Mouse (Mus musculus) 416B (cell line): ENCODE data around the gene Rnd1.
A peak's percentile ranks its signal among the peaks of the same experiment; 100 is the strongest.

Experiments
- DNase-seq: peaks from one replicate; pipeline ENCODE4 v3.0.0; 2011; ENCODE audit warnings: low read depth

Rnd1 gene

DNA sequence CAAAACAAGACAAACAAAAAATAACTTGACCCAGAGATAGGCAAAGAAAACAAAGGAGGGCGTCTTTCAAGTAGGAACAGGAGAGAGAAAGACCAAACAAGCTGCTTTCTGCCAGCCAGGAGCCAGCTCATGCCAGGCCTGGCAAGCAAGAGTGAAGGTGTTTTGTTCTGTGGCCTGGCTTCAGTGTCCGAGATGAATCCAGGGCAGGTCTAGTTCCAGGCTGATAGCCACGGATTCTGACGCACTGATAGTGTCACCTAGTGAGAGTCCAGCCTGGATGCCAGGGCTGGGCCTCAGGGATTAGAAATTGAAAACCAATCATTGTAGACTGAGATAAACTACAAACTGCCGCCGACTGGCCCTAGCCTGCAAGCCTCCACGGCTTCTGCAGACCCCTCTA lies 716 bp upstream of the Rnd1 start:
- no peak for DNase-seq

- DNase-seq = no peak
Measured at GRCm38 (mm10) chr15:98676471-98676870, 790 bp downstream of the Rnd1 start.

GRCm38 (mm10) chr15:98675634-98676250 lies 1.5 kb downstream of the Rnd1 start:
- DNase-seq = no peak

- DNase-seq = no peak
Measured at GRCm38 (mm10) chr15:98674994-98675545, 2.2 kb downstream of the Rnd1 start.

DNA sequence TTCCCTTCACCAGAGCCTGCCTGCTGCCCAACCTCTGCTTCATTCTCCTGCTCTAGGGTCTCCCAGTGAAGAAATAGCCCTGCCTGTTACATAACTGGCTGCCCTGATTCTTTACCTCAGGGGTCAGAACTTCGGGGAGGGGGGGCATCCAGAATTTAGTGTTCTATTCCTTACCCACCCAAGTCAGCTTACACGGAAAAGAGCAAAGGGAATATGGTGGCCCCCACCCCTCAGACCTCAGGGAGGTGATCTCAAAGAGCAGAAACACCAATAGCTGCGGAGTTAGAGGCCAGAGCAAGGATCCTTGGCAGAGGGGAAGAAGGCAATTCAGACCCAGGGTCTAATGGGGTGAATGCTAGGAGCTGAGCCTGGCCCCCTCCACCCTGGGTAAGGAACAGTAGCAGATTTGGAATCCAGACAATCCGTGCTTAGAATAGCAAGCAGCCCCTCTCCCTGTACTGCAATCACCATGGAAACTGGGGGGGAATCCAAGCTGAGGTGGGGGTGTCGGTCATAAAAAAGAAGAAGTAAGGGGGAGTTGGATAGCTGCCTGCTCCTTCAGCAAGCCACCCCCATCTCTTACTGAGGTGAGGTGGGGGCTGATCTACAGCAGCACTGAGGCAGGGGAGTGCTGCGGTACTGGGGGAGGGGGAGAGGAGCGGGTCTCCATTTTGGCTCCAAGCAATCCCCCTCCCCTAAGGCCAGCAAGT lies 2.8 kb downstream of the Rnd1 start:
- DNase-seq = no peak

- DNase-seq = no peak
Measured at GRCm38 (mm10) chr15:98673732-98674131, 3.5 kb downstream of the Rnd1 start.

GRCm38 (mm10) chr15:98672592-98672991 lies 4.7 kb downstream of the Rnd1 start:
- DNase-seq = peak; percentile 90

- DNase-seq = peak; percentile 86
Measured at GRCm38 (mm10) chr15:98664042-98664907, 13.0 kb downstream of the Rnd1 start.

- DNase-seq = peak; percentile 97
Measured at GRCm38 (mm10) chr15:98662567-98663545, 14.4 kb downstream of the Rnd1 start, which contains the start of gene Ddx23. TSS of gene Ddx23 (minus strand) at chr15:98662894.

- peak; percentile 85 for DNase-seq
Measured at GRCm38 (mm10) chr15:98662198-98662566, 15.1 kb downstream of the Rnd1 start.

DNA sequence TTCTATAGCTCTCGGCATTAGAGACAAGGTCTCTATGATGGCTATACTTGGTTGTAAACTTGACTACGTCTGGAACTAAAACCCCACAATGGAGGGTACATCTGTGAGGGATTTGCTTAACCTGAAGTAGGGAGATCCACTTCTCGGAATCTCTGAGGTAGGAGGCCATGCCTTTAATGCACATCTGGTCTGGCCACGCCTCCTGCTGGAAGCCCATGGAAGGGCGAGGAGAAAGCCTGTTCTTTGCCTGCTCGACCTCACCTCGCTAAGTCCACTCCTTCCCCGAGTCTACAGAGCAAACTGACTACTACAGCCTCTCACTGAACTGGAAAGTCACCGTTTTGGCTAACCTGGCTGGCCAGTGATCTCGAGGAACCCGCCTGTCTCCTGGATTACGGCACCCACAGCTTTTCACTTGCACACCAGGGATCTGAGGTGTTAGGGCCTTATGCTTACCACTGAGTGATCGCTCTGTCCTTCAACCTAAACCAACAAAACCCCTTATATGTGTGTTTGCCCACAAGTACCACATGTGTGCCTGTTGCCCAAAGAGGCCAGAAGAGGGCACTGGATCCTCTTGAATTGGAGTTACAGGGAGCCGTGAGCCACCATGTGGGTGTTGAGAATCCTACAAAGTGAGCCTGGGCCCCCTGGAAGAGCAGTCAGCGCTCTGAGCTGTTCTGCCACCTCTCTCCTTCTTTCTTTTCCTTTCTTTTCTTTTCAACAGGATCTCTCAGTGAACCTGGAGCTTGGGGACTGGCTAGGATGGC lies 20.1 kb downstream of the Rnd1 start:
- peak; percentile 28 for DNase-seq

- DNase-seq = no peak
Measured at GRCm38 (mm10) chr15:98652174-98652573, 25.1 kb downstream of the Rnd1 start.

DNA sequence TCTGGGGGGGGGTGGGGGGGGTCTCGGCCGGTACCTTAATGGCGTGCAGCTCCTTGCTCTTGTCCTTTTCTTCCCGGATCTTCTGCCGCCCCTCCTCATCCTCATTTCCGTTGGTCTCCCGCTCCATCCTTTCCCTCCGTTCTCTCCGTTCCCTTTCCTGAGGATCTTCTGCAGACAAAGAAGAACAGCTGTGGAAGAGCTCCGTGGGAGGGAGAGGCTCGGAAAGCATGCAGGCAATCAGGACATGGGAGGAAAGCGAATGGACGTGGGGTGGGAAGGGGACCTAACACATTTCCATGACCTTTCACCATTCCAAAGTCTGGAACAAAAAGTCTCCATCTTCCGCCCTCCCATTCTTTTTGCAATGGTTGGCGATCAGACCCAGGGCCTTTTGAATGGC lies 25.8 kb downstream of the Rnd1 start:
- no peak for DNase-seq

DNA sequence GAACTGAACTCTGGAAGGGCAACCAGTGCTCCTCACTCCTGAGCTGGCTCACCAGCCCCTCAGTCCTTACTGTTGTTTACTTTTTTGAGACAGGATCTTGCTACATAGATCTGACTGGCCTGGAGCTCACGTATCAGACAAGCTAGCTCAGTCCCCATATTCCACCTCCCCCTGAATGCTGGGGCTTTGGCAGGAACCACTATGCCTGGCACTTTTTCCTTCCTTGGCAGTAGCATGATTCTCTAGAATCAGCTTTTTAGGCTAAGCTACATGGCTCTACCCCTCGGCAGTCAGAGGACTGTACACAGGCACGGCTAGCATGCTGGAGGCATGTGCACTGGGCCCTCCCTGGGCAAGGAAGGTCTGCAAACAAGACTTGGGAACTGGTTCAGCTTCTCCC lies 29.2 kb downstream of the Rnd1 start:
- no peak for DNase-seq

GRCm38 (mm10) chr15:98647308-98647707 lies 30.0 kb downstream of the Rnd1 start:
- no peak for DNase-seq

DNA sequence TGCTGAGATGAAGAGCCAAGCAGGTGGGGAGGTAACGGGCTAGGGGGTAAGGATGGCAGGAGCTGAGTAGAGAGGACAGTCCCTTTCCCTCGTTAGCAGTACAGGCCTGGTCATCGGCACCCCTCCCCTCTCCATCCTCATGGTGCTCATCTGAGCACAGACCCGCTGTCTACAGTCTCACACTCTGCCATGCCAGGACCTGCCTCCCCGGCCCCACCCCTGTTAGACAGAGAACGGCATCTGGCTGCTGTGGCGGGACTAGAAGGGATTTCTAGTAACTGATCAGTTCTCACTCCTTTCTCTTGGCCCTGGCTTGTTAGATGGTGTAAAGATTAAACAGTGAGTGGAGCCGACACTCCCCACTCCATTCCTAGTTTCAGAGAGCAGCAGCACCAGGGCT lies 30.5 kb downstream of the Rnd1 start:
- no peak for DNase-seq

GRCm38 (mm10) chr15:98645057-98646026 lies 31.9 kb downstream of the Rnd1 start:
- no peak for DNase-seq

- DNase-seq = no peak
Measured at GRCm38 (mm10) chr15:98644406-98644805, 32.9 kb downstream of the Rnd1 start.

GRCm38 (mm10) chr15:98640157-98640556 lies 37.1 kb downstream of the Rnd1 start:
- DNase-seq = no peak
